Mouse (Mus musculus) bone marrow macrophage, adult 2 months (primary cell): ENCODE measurements around the gene Gak.

ENCODE experiments used
- CTCF ChIP-seq: IDR thresholded peaks from 2 replicates; pipeline ENCODE4 v1.5.1; 2012; ENCODE audit warnings: low read depth, mild to moderate bottlenecking, low read length, moderate library complexity
- POLR2A ChIP-seq: IDR thresholded peaks from 2 replicates; pipeline ENCODE4 v1.6.1; 2012; ENCODE audit warnings: mild to moderate bottlenecking, low read depth, low read length, borderline replicate concordance

- TF ChIP-seq CTCF, result no peak
- no peak for TF ChIP-seq POLR2A
Observed at GRCm38 (mm10) chr5:108667370-108667769, 37.8 kb upstream of the Gak start.
